Mouse (Mus musculus) myocyte (in vitro differentiated cells): ENCODE measurements around the gene Pld3. TPM values are rescaled to one million over a fixed set of nuclear protein-coding genes. Genes with fewer than 3 reads are reported as not detected.

Experiments used
- H3K27me3 ChIP-seq: one replicate; pipeline ENCODE4 v1.6.1; 2011; ENCODE audit not compliant: control insufficient read depth, insufficient read depth, insufficient read length
- H3K36me3 ChIP-seq: one replicate; pipeline ENCODE4 v1.6.1; 2011; ENCODE audit not compliant: control insufficient read depth, insufficient read depth
- H3K4me2 ChIP-seq: one replicate; pipeline ENCODE4 v1.6.1; 2011; ENCODE audit warnings: low read depth, control low read depth
- H3K4me3 ChIP-seq: one replicate; pipeline ENCODE4 v1.5.1; 2011; ENCODE audit warnings: mild to moderate bottlenecking, control low read depth, moderate library complexity
- H3K79me2 ChIP-seq: one replicate; pipeline ENCODE4 v1.6.1; 2011; ENCODE audit not compliant: control insufficient read depth, insufficient read depth
- H3ac ChIP-seq: one replicate; pipeline ENCODE4 v1.6.1; 2011; ENCODE audit not compliant: control insufficient read depth, insufficient read length
- CEBPB ChIP-seq: IDR thresholded peaks from 2 replicates; pipeline ENCODE4 v1.6.1; 2011; ENCODE audit warnings: mild to moderate bottlenecking, moderate library complexity; ENCODE audit not compliant: poor library complexity, insufficient read depth, severe bottlenecking
- E2F4 ChIP-seq: IDR thresholded peaks from one replicate; pipeline ENCODE4 v1.6.1; 2011; ENCODE audit warnings: mild to moderate bottlenecking, control low read depth, moderate library complexity; ENCODE audit not compliant: insufficient read depth
- MAX ChIP-seq: IDR thresholded peaks from one replicate; pipeline ENCODE4 v1.6.1; 2011; ENCODE audit warnings: low read depth, mild to moderate bottlenecking, control low read depth
- MYOD1 ChIP-seq, 3 experiments: IDR thresholded peaks; one replicate each; pipeline ENCODE4 v1.6.1; 2011; ENCODE audit warnings: control low read depth in 2 of 3, low read depth in 2 of 3, mild to moderate bottlenecking in 2 of 3, moderate library complexity in 1 of 3; ENCODE audit not compliant: insufficient read length in 2 of 3, control insufficient read depth in 1 of 3
- MYOG ChIP-seq, 3 experiments: IDR thresholded peaks; one replicate each; pipeline ENCODE4 v1.6.1; 2011; ENCODE audit warnings: control low read depth in 2 of 3, low read depth in 2 of 3, mild to moderate bottlenecking in 2 of 3; ENCODE audit not compliant: insufficient read length in 2 of 3, control insufficient read depth in 1 of 3, insufficient read depth in 1 of 3
- POLR2A ChIP-seq: IDR thresholded peaks from one replicate; pipeline ENCODE4 v1.6.1; 2011; ENCODE audit warnings: low read depth, mild to moderate bottlenecking, control low read depth, moderate library complexity; ENCODE audit not compliant: insufficient read length
- POLR2AphosphoS2 ChIP-seq: IDR thresholded peaks from one replicate; pipeline ENCODE4 v1.6.1; 2011; ENCODE audit warnings: low read depth, control low read depth; ENCODE audit not compliant: insufficient read length
- REST ChIP-seq: IDR thresholded peaks from one replicate; pipeline ENCODE4 v1.6.1; 2011; ENCODE audit warnings: mild to moderate bottlenecking, control low read depth, moderate library complexity; ENCODE audit not compliant: insufficient read depth, insufficient read length
- SRF ChIP-seq: IDR thresholded peaks from one replicate; pipeline ENCODE4 v1.6.1; 2011; ENCODE audit warnings: low read depth; ENCODE audit not compliant: control insufficient read depth, insufficient read length
- TCF12 ChIP-seq: IDR thresholded peaks from one replicate; pipeline ENCODE4 v1.6.1; 2011; ENCODE audit warnings: mild to moderate bottlenecking, control low read depth; ENCODE audit not compliant: poor library complexity, insufficient read depth, severe bottlenecking
- TCF3 ChIP-seq: IDR thresholded peaks from one replicate; pipeline ENCODE4 v1.6.1; 2011; ENCODE audit warnings: low read depth, control low read depth; ENCODE audit not compliant: insufficient read length
- USF1 ChIP-seq: IDR thresholded peaks from one replicate; pipeline ENCODE4 v1.6.1; 2011; ENCODE audit warnings: low read depth, mild to moderate bottlenecking, control low read depth, moderate library complexity
- polyA plus RNA-seq: library from polyadenylated mRNA; unstranded; fragments of >200 nt; fragmentation: generic; extraction: Trizol; gene quantifications from one replicate; pipeline ENCODE4 v1.2.1, GENCODE M21; 2012; ENCODE audit warnings: missing spikeins

Gene Pld3
- polyA plus RNA-seq, 1 experiment, result 132 TPM

DNA sequence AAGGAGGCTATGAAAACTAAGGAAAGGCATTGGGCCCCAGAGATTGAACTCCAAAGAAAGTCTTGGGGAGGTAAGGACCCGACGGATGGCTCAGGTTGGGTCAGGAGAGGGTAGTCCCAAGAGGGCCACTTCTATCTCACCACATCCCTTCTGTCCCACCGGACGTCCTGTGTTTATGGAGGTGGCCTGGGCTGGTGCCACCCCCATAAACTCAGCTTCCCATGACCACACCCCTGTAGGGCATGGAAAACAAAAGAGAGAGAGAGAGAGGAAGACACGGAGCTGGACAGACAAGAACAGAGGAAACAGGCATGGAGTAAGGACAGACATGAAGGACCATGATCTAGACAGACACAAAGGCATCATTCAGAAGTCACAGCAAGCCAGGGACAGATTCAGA is 59.6 kb downstream of the Pld3 start:
- Histone ChIP-seq H3K4me2 (no peak overlapping the region), H3ac (no peak overlapping the region), H3K79me2 (peaks cover 15% of the 10 kb centered on the region), H3K36me3 (no peaks in the 10 kb centered on the region), H3K4me3 (no peak overlapping the region), H3K27me3 (no peaks in the 10 kb centered on the region)
- no peak for TF ChIP-seq E2F4
- no peak for TF ChIP-seq MYOD1 (IDR thresholded peaks at IDR 0.05; ENCODE audit: control insufficient read depth in 1 of 3, insufficient read length in 2 of 3, low read depth in 2 of 3)
- no peak for TF ChIP-seq TCF12
- TF ChIP-seq REST, result no peak
- TF ChIP-seq POLR2AphosphoS2, result no peak
- TF ChIP-seq MAX, result no peak
- no peak for TF ChIP-seq USF1
- TF ChIP-seq SRF, result no peak
- TF ChIP-seq POLR2A, result no peak
- TF ChIP-seq MYOG (IDR thresholded peaks at IDR 0.05; ENCODE audit: control insufficient read depth in 1 of 3, insufficient read depth in 1 of 3, insufficient read length in 2 of 3, low read depth in 2 of 3), result no peak
- no peak for TF ChIP-seq TCF3
- no peak for TF ChIP-seq CEBPB

DNA sequence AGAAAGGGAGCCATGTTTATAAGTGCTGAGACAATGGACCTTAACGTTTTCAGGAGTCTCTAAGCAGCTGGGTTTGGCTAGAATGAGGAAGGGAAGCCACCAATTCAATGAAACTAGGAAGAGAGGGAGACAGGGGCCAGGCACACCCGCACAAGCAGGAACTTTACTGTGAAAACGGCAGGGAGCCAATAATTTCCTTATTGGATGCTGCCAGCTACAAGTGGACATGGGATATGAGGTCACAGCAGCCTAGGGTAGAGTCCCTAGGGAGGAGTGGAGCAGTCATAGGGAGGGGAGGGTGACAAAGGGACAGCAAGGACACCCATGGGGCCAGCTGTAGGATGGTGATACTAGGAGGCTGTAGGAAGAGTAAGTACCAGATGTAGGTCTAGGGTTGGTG is 60.0 kb downstream of the Pld3 start:
- Histone ChIP-seq H3K79me2 (peaks cover 20% of the 10 kb centered on the region), H3K36me3 (no peaks in the 10 kb centered on the region), H3K4me2 (no peak overlapping the region), H3K27me3 (no peaks in the 10 kb centered on the region), H3K4me3 (no peak overlapping the region), H3ac (no peak overlapping the region)
- TF ChIP-seq TCF3 (no peak), POLR2A (no peak), TCF12 (no peak)

DNA sequence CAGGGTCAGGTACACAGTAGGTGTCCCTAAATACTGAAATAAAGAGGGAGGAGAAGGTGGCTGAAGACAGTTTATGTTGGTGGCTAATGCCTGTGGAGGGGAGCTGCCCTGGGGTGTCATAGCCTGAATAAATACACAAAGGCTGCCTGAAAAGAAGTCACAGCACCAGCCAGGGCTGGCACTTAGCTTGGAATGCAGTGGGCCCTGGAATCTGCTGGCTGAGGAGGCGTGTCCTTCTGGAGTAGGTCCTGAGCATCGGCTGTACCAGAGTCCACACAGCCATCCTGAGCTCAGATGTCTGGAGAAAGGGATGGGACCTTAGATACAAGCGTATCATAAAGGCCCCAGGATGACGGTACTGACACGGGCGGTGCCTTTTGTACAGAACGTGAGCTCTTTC is 61.2 kb downstream of the Pld3 start:
- H3K4me2 ChIP-seq, result peak overlapping the region; percentile 64
- H3K27me3 ChIP-seq, result no peaks in the 10 kb centered on the region
- H3K36me3 ChIP-seq, result no peaks in the 10 kb centered on the region
- H3ac ChIP-seq, result no peak overlapping the region
- no peak overlapping the region for H3K4me3 ChIP-seq
- TF ChIP-seq TCF12, result no peak
- TF ChIP-seq E2F4, result no peak
- H3K79me2 ChIP-seq, result peaks cover 24% of the 10 kb centered on the region

DNA sequence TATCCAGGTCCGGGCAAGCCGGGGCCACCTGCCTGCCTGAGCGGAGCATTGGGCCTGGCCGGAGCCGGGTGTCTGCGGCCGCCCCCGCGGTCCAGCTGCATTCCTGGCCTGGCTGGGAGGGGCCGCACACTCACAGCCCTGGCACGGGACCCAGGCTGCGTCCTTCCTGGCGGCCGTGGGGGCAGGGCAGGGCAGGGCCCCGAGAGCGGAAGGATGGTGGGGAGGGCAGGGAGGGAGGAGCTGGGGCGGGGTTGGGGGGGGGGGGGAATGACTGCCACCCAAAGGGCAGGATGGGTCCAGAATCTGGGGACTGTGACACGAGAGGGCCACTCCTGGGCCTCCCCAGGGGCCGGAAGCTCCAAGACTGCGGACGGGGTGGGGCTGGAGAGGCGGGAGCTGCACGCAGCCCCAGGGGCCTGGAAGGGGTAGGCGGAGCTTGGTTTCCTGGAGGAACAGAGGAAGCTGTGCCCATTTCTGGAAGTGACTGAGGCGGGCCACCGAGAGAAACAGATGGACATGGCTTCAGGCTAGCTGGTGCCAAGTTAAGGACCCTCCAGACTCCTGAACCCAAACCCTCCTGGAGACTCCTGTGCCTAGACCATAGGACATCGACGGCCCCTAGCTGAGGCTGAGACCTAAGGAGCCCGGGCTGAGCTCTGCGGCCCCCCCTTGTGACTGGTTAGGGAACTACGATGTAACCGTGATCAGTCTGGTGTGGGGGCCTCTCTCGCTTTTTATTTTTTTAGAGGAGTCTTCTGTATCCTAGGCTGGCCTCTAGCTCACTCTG is 62.3 kb downstream of the Pld3 start:
- H3K27me3 ChIP-seq, result no peaks in the 10 kb centered on the region
- H3ac ChIP-seq, result no peak overlapping the region
- peaks cover 24% of the 10 kb centered on the region for H3K79me2 ChIP-seq
- H3K4me3 ChIP-seq, result peak overlapping the region; percentile 18
- TF ChIP-seq MYOD1 (IDR thresholded peaks at IDR 0.05; ENCODE audit: control insufficient read depth in 1 of 3, insufficient read length in 2 of 3, low read depth in 2 of 3) (peak in 2 of 3 experiments; percentile 79 to 91), TCF12 (no peak), MYOG (IDR thresholded peaks at IDR 0.05; ENCODE audit: control insufficient read depth in 1 of 3, insufficient read depth in 1 of 3, insufficient read length in 2 of 3, low read depth in 2 of 3) (peak; percentile 7 to 94 (median 93)), TCF3 (peak; percentile 38), USF1 (no peak), POLR2AphosphoS2 (peak; percentile 61), CEBPB (no peak), E2F4 (no peak), MAX (no peak), REST (no peak), POLR2A (peak; percentile 43), SRF (peak; percentile 100)
- peak overlapping the region; percentile 99 for H3K4me2 ChIP-seq
- H3K36me3 ChIP-seq, result no peaks in the 10 kb centered on the region

DNA sequence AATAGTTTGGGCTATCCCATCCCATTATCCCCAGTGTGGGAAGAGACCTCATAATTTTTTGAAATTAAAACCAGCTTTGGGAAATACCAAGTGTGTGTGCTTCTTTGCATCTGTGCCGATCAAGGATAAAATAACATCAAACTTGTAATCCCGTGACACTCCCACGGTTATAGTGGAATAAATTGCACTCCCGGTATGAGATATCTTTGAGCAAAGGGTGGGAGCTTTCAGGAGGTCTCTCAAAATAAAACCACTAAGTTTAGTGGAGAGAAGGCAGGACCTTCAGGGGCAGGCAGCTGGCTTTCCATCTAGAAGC is 62.8 kb downstream of the Pld3 start:
- H3ac ChIP-seq, result no peak overlapping the region
- H3K36me3 ChIP-seq, result no peaks in the 10 kb centered on the region
- peaks cover 24% of the 10 kb centered on the region for H3K79me2 ChIP-seq
- H3K4me3 ChIP-seq, result peak overlapping the region; percentile 18
- peak overlapping the region; percentile 99 for H3K4me2 ChIP-seq
- no peak for TF ChIP-seq MYOG (IDR thresholded peaks at IDR 0.05; ENCODE audit: control insufficient read depth in 1 of 3, insufficient read depth in 1 of 3, insufficient read length in 2 of 3, low read depth in 2 of 3)
- TF ChIP-seq MAX, result no peak
- TF ChIP-seq E2F4, result no peak
- no peak for TF ChIP-seq USF1
- no peak for TF ChIP-seq MYOD1 (IDR thresholded peaks at IDR 0.05; ENCODE audit: control insufficient read depth in 1 of 3, insufficient read length in 2 of 3, low read depth in 2 of 3)
- TF ChIP-seq POLR2AphosphoS2, result no peak
- no peak for TF ChIP-seq TCF12
- TF ChIP-seq POLR2A, result no peak
- no peak for TF ChIP-seq SRF
- TF ChIP-seq TCF3, result no peak
- no peak for TF ChIP-seq REST
- no peak for TF ChIP-seq CEBPB
- no peaks in the 10 kb centered on the region for H3K27me3 ChIP-seq
